Mouse (Mus musculus) testis, postnatal 10 days (tissue): ENCODE data around the gene Clptm1.
"Not testable (repeated sequence)": the region's sequence is repeated elsewhere in the genome, so short reads cannot be mapped to it uniquely, and the experiment has no call there.

Experiments
- DNase-seq: peaks from one replicate; pipeline ENCODE4 v3.0.0; 2021; ENCODE audit warnings: low spot score

Clptm1 gene

DNA sequence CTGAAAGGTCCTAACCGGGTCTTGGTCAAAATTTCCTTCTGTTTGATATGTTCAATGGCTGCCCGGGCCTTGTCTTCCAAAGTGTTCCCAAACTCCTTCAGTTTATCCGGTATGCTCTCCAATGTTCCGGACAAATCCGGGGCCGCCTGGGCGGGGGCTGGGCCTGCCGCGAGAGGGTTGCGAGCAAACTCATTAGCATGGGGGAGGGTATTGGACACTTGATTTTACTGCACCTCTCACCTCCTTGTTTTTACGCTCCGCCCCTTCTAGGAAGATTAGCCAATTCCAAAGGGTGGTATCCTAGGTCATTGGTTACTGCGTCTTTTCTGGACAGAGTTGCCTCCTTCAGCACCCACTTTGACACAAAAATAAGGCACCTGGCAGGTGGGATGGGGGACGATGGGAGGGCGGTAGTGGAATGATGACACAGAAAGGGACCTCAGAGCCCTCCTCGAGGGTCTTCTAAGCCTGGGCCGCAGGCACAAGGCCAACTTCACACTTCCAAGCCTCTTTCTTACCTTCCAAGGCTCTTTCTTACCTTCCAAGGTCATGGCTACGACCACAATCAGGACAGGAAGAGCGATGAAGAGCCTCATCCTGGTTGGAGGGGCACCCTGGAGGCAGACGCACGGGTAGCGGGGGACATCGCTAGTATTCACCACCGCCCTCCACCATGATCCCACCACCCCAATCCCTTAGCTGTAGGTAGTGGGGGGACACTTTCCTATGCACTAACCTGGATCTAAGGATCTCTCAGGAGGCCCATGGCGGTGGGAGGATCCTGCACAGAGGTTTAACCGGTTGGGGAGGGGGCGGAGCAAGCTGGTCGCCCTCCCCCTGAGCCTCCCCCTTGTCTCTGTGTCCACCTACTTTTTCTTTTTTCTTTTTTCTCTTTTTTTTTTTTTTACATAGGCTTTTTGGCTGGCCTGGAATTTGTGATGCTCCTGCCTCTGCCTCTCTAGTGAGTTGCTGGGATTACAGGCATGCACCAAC is 27.3 kb upstream of the Clptm1 start, which contains the start of gene Apoc1:
TSS of gene Apoc1 (minus strand) at position 788 of the 993 bp plus-strand sequence.
- no peak for DNase-seq

DNA sequence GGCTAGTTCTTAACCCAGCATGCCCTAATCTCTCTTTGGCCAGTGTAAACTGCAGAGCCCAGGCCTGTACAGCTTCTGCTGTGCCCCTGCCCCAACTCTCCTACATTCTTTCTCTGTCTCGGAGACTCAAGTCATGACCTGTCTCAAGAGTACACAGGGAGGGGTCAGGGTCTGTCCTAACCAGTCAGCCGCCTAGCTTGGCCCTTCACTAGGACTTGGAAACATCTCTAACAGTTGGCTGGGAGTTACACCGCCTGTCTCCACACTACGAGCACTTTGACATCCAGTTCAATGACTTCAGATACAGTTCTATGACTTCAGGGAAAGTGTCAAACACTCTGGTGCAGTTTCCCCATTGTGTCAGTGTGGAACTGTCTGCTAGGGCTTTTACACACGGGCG is 26.6 kb upstream of the Clptm1 start:
- DNase-seq: no peak

DNA sequence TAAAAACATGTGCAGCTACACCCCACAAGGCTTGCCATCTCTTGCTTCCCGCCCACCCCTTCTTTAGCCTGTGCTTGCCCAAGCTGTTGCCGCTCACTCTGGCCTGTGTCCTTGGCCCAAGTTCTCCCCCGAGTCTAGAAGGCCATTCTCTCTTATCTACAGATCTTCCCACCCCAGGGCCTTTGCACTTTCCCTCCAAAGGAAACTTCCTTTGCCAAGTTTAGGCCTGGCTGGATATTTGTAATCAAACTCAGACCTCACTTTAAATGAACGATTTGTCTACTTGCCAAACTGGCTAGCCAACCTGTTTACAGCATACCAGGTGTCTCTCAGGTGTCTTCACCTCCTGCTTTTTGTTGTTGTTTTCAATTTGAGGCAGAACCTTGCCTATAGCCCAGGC is 26.0 kb upstream of the Clptm1 start:
- DNase-seq: no peak

DNA sequence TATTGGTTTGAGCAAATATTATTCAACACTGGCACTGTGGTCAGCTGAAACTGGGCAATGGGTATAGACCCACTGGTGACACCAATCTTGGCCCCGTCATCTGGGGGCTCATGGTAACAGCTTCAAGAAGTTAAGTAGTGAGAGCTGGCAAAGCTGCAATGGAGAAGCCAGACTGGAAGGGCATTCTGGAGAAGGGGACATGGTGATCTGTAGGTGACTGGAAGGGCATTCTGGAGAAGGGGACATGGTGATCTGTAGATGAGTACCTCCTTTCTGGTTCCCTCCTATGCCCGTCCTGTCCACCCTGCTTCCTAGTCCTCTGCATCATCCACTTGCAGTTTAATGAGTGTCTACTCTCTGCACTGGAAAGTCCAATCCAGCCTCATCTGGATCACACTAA is 23.8 kb upstream of the Clptm1 start:
- no peak for DNase-seq

DNA sequence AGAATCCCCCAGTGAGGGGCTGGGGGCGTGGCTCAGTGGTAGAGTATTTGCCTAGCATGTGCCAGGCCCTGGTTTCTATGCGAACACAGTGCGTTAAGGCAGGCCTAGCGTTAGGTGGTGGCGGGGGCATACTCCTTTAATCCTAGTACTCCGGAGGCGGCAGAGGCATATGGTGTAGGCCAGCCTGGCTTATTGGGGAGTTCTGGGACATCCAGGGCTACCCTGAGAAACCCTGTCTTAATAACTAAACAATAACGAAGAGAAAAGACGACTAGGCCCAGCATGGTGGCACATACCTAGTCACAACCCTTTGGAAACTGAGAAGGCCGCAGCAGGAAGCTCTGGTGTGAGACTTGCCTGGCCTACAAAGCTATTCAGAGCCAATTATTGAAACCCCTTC is 23.3 kb upstream of the Clptm1 start:
- no peak for DNase-seq

DNA sequence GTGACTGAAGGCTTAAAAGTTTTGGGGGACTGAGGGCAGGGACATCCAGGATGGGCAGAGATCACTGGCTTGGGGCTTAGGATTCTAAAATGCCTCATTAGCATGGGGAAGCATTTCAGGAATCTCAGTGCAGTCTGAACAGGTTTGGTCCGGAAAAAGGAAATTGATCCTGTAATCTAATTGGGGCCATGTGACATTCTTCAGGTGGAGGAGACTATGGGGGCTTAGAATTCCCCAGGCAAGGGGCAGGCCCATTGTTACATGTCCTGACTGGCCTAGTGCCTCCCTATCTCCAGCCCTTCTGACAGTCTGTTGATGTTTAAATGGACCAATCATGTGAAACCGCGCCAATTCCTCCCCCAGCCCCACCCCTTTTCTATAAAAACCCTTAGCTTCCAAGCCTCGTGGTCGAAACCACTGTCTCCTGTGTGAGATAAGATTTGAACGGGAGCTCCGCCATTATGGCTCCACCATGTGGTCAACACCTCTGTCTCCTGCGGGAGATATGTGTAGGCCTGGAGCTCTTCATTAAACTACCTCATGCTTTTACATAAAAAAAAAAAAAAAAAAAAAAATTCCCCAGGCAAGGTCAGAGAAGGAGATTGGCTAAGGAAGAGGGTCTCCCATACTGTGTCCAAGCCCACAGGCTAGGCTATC is 22.2 kb upstream of the Clptm1 start:
- not testable (repeated sequence) for DNase-seq

DNA sequence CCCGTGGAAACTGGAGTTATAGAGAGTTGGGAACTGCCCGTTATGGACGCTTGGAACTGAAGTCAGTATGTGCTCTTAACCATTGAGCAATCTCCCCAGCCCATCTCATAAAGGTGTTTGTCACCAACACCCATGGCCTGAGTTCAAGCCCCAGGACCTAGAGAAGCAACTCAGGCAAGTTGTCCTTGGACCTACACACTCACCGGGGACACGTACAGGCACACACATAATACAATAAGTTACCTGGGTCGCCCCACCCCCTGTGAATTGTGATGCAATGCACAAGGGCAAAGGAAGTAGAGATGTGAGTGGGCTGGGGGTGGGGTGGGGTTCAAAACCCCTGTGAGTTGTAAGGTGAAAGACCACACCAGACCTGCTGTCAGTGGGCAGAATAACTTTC is 21.7 kb upstream of the Clptm1 start:
- DNase-seq: no peak

DNA sequence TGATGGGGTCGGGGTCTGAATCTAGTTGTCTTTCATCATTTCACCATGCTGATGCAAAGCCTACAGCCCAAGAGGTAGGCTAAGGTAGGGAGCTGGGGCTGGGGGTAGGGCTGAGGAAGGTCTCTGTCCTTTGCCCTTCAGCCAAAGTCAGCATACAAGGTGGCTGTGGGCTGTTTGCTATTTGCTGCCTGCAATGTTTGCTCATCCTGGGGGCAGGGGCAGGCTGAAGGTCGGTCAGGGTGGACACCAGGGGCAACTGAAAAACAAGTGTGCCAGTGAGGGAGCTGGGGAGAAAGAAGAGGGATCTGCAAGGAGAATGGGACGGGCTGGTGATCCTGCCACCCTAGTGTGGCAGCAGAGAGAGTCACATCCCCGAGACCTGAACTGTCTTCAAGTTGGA is 20.5 kb upstream of the Clptm1 start:
- DNase-seq: no peak

DNA sequence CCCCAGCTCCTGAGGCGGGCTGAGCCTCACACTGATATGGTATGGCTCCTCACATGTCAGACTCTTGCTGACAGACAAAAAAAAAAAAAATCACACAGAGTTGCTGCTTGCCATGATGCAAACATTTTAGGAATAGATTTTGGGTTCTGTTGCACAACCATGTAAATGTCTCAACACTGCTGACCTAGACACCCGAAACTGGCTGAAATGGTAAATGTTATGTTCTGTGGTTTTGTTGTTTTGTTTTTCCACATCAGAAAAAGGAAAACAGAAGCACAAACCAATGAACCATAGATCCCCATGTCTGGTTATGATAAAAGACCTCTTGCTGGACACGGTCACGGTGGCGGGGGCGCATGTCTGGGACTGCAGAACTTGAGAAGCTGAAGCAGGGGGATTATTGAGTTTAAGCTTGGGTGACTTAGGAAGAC is 19.0 kb upstream of the Clptm1 start:
- DNase-seq: no peak

DNA sequence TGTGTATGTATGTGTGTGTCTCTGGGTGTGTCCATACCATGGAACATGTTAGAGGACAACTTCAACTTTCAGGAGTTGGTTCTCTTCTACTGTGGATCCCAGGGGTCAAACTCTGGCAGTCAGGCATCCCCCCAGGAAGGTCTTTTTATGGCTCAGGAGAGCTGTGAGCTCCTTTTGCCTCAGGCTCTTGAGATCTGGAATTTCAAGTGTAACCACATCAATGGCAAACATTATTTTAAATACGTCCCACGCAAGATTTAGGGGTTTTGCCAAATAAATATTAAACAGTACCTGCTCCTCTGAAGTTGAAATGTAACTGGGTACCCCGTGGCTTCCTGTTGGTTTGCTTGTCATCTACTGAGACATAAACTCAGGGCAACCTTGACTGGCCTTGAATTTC is 18.1 kb upstream of the Clptm1 start:
- no peak for DNase-seq

DNA sequence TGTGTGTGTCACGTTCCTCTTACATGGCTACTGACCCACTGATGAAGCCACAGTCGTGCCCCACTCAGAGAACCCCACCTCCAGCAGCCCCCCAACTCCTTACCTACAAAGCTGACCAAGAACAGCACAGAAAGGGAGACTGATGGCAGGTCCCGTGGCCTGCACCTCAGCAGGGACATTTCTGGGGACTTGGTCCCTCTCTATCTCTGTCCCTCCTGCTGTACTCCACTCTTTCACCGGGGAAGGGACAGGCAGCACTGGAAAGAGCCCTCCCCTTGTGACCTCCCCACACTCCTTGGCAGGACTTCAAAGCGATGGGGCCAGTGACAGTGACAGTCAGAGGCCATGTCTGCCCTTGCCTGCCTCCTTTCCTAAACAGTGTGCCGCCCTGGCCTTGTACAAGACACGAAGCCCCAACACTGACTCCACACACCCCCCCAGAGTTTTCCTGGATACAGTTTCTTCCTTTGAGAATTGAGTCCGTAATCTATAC is 16.4 kb upstream of the Clptm1 start, which contains the start of the genes Gm44805 and Apoc4:
TSS of gene Gm44805 (minus strand) at position 222 of the 493 bp plus-strand sequence.
TSS of gene Apoc4 (minus strand) at position 278 of the 493 bp plus-strand sequence.
- DNase-seq: no peak

DNA sequence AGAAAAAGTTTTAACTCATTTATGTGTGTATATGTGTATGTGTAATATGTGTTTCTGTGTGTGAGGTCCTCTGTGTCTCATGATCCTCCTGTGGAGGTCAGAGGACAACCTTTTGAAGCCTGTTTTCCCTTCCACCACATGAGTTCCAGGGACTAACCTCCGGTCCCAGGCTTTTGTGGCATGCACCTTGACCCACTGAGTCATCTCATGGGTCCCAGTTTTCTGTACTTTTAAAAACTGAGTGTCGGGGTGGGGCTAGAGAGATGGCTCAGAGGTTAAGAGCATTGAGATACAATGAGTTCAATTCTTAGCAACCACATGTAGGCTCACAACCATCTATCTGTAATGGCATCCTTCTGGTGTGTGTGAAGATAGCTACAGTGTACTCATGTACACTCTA is 15.9 kb upstream of the Clptm1 start:
- no peak for DNase-seq

DNA sequence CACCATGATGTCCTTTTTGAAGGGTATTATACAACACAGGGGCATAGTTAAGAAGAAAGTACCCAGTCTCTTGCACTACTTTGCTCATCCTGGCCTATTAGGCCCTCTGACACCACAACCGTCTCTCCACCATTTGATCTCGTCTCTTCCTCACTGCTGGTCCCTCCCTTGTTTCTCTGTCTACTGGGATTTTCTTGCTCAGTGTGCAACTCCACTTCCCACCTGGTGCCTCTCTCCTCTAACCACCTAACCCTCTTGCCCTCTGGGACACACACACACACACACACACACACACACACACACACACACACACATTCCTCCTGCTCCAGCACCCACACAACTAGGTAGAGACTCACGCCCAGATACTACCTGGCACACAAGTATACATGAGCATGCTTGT is 14.1 kb upstream of the Clptm1 start:
- no peak for DNase-seq

DNA sequence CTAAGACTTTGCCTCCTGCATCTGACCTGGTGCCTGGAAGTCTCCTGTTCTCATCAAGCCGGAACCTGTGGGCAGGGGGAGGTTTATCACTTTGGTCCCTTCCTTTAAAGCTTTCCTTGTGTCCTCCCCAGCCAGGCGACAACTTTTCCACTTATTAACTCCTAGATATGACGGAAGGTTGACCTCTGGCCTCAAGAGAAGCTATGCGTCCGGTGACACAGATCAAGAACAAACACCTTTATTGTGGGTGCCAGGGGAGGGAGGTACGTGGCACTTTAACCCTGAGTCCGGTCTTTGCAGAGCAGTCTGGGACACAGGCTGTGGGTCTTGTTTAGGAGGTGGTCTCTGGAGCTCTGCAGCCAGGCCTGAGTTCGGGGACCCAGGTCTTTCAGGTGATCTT is 13.0 kb upstream of the Clptm1 start, which contains the start of gene Apoc2:
TSS of gene Apoc2 (minus strand) at position 70 of the 400 bp plus-strand sequence.
- DNase-seq: no peak

DNA sequence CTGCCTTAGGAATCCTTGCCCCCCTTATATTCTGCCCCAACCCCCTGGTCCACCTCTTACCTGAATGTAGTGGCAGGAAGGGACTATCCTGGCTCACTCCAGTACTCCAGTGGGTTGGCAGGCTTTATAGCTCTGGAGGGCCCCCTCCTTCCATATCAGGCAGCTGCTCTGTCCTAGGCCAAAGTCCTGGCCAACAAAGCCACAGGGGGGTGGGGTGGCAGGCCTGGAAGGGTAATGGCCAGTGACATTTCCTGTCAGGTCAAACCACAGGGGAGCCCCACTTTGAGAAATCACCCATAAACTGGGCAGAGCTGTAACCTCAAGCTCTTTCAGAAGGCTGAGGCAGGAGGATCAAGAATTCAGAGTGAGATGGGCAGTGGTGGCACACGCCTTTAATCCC is 11.8 kb upstream of the Clptm1 start:
- no peak for DNase-seq

DNA sequence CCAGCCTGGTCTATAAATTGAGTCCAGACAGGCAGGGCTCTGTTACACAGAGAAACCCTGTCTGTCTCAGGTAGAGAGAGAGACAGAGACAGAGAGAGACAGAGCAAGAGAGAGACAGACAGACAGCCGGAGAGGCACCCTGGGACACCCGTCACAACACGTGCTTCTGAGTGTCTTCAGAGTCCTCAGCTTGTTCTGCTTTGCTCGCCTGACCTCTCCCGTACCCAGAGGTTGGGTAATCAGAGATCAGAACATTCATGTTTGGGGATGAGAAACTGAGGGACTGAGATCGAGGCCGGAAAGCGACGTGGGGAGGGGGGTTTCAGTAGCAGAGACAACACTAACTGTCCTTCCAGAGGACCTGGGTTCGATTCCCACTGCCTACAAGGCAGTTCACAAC is 11.0 kb upstream of the Clptm1 start:
- DNase-seq: no peak

DNA sequence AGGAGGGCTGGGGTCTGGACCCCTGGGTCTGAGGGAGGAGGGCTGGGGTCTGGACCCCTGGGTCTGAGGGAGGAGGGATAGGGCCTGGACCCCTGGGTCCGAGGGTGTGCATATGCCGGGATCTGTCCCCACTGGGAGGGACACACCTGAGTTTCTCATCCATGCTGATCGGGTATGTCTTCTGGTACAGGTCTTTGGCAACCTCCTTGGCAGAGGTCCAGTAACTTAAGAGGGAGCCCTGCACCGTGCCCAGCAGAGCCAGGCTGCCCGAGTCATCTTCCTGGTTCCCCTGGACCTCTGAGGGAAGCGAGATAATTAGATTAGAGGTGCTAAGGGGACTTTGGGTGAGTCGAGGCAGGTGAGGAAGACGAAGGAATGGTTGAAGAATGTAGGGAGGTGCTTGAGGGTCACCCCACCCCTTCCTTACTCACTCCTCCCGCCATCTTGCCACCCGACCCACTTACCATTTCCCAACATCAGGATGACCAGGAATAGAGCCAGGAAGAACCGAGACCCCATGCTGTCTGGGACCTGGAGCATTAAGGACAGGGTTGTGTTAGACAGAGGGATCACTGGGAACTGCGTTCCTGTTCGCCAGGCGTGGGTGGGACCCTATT is 8.4 kb upstream of the Clptm1 start:
- no peak for DNase-seq

DNA sequence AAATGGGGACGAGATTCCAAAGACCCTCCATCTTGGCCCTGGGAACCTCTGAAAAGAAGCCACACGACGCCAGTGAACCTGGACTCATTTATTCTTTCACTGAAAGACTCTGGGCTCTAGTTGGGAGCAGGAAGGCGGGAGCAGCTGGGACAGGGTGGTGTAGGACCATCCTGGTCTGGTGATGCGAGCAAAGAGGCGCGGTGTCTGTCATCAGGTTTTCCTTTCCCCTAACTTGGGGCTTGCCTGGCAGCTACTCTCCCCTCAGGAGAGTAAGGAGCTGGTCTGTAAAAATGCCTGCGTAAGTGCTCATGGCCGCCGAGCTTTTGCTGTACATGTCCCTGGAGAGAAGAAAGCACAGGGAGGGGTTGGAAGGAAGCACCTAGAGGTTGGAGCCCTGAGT is 6.7 kb upstream of the Clptm1 start:
- DNase-seq: no peak

DNA sequence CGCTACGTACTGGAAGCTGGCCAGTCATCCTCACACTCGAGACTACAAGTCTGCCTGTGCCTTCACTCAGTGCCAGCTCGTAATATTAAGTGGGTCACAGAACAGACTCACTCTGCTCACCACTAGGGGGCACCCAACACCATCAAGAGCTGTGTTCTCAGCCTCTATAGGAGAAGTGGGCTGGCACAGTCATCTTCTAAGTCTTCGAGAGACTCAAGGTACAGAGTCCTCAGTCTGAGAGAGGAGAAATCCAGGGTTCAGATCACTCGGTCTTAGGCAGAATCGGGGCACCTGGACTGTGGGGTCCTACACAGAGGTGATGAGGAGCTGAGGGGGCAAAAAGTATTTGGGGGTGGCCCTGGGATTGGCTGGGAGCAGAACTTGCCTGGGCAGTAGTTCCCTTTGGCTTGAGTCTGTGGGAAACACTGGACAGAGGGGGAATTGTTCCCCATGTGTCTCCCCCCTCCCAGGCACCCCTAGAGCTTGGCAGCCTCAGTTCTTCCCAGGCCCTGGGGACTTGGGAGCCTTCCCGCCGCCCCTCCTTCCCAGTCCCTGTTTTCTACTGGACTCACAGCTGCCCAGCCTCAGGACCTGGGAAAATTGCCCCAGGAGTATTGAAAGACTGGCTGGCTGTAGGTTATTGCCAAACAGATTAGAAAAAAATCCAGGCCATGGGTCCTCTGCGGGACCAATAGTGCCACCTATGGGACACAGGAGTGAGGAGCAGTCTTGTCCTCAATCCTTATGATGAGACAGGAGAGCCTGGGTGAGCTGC is 4.3 kb upstream of the Clptm1 start:
- peak; percentile 94 for DNase-seq

DNA sequence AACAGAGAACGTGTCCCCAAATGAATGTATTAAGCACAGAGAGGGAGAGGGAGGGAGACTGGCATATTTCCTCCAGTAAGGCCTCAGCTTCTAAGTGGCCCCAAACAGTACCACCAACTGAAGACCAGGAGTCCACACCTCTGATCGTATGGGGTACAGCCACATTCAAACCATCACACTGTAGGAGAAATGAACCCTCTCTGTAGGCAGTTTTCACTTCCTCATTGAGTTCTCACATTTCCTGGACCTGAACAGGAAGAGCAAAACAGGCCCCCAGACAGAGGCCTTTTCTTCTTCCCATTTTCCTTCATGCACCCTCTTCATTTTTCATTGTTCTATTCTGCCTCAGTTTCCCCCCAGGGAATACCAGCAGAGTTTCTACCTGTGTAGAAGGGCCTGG is 2.6 kb upstream of the Clptm1 start:
- DNase-seq: no peak

DNA sequence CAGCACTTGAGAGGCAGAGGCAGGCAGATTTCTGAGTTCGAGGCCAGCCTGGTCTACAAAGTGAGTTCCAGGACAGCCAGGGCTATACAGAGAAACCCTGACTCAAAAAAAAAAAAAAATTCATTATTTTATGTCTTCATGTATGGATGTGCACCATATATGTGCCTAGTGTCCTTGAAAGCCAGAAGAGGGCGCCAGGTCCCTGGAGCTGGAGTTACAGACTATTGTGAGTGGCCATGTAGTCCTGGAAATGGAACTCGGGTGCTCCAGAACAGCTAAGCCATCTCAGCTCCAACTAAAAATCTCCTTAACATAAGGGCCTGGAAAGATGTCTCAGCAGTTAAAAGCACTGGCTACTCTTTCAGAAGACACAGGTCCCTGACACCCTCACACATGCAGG is 1.9 kb upstream of the Clptm1 start:
- DNase-seq: no peak
